Comparison of ENCODE assay signal across 9 mouse cellular contexts in the genomic region with DNA sequence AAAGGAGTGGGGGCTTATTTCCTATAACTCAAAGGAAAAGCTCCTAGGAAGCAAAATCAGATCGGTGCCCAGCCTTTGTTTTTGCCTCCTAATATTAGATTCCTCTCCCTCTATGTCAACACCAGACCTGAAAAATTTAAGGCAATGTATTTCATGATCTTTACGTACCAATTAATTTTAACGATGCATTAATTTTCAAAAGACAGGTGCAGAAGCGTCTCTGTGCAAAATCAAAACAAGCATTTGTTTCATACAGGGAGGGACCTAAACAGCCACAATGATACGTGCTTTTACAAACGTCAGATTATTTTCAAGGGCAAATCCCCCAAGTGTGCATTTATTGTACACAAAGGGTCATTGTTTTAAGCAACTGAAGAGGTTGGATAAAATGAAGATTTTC. TPM values are rescaled to one million over a fixed set of nuclear protein-coding genes. Genes with fewer than 3 reads are reported as not detected.
DNase-seq lines count a peak whose midpoint lies in the region; ATAC-seq and TF ChIP-seq lines count a peak whose summit lies in the region.
"Had no signal": no experiment of that assay in that cellular context is flagged by ENCODE, and none has a peak within 500 bp of the region (broad histone marks: within the 10 kb centered on the region; RNA-seq: fewer than 3 reads in every experiment).

No protein-coding gene starts in this region.

- H3K27me3 ChIP-seq in kidney, embryonic 16.5 days (ENCODE audit: insufficient read depth, low read length), result peaks cover 15% of the 10 kb centered on the region
- no peaks in the 10 kb centered on the region for H3K27me3 ChIP-seq in forebrain, embryonic 11.5 days (ENCODE audit: control insufficient read depth, insufficient read depth, low read length)
- H3K27me3 ChIP-seq in hindbrain, embryonic 16.5 days (replicated peaks; ENCODE audit: control insufficient read depth, insufficient read depth, low read length), result no peaks in the 10 kb centered on the region
- H3K27me3 ChIP-seq in neural tube, embryonic 12.5 days (replicated peaks), result no peaks in the 10 kb centered on the region
- no peaks in the 10 kb centered on the region for H3K27me3 ChIP-seq in thymus, adult 2 months (ENCODE audit: control insufficient read depth, insufficient read depth, low read length)

- no peak overlapping the region for H3K27ac ChIP-seq in kidney, embryonic 16.5 days (ENCODE audit: low read length)
- peak overlapping the region; percentile 100 for H3K27ac ChIP-seq in forebrain, embryonic 11.5 days (ENCODE audit: low read depth, low read length)
- H3K27ac ChIP-seq in hindbrain, embryonic 16.5 days (ENCODE audit: low read depth, low read length), result peak overlapping the region; percentile 99
- H3K27ac ChIP-seq in neural tube, embryonic 12.5 days, result peak overlapping the region; percentile 99
- no peak overlapping the region for H3K27ac ChIP-seq in thymus, adult 2 months (ENCODE audit: control insufficient read depth, insufficient read depth, low read length)

- TF ChIP-seq CTCF in thymus, adult 2 months (IDR thresholded peaks at IDR 0.05; ENCODE audit: borderline replicate concordance, control insufficient read depth, extremely low read depth, insufficient read depth, low read length, poor library complexity), result no peak

- ATAC-seq in kidney, embryonic 16.5 days (ENCODE audit: low FRiP score, low TSS enrichment), result no peak
- no peak for ATAC-seq in forebrain, embryonic 11.5 days (replicated peaks; ENCODE audit: low FRiP score)
- ATAC-seq in hindbrain, embryonic 16.5 days, result no peak
- no peak for ATAC-seq in neural tube, embryonic 12.5 days (ENCODE audit: low FRiP score, low read depth)

- no peak overlapping the region; the same call in 1 of the 2 replicates for H3K9ac ChIP-seq in kidney, embryonic 16.5 days (replicated peaks; ENCODE audit: low read length)
- peak overlapping the region; percentile 94 for H3K9ac ChIP-seq in forebrain, embryonic 11.5 days (ENCODE audit: low read length)
- peak overlapping the region; percentile 82 for H3K9ac ChIP-seq in hindbrain, embryonic 16.5 days (ENCODE audit: low read depth, low read length)
- H3K9ac ChIP-seq in neural tube, embryonic 12.5 days, result peak overlapping the region; percentile 91

- no peak for TF ChIP-seq POLR2A in thymus, adult 2 months (IDR thresholded peaks at IDR 0.05; ENCODE audit: control insufficient read depth, extremely low read depth, insufficient read depth, low read length, poor library complexity)

- H3K4me1 ChIP-seq in kidney, embryonic 16.5 days (ENCODE audit: insufficient read depth, low read length), result peaks cover 33% of the 10 kb centered on the region
- H3K4me1 ChIP-seq in forebrain, embryonic 11.5 days (replicated peaks; ENCODE audit: control insufficient read depth, insufficient read depth, low read length), result peaks cover 14% of the 10 kb centered on the region
- H3K4me1 ChIP-seq in hindbrain, embryonic 16.5 days (ENCODE audit: control insufficient read depth, insufficient read depth, low read depth, low read length), result peaks cover 30% of the 10 kb centered on the region
- peaks cover 20% of the 10 kb centered on the region; the same call in 1 of the 2 replicates for H3K4me1 ChIP-seq in neural tube, embryonic 12.5 days
- peaks cover 37% of the 10 kb centered on the region for H3K4me1 ChIP-seq in thymus, adult 2 months (replicated peaks; ENCODE audit: control insufficient read depth, insufficient read depth, low read length)

- peak overlapping the region; percentile 92 for H3K4me2 ChIP-seq in kidney, embryonic 16.5 days (replicated peaks; ENCODE audit: low read depth, low read length)
- H3K4me2 ChIP-seq in forebrain, embryonic 11.5 days (ENCODE audit: low read depth, low read length, severe bottlenecking), result peak overlapping the region; percentile 80
- H3K4me2 ChIP-seq in hindbrain, embryonic 16.5 days (ENCODE audit: low read length), result peak overlapping the region; percentile 70
- H3K4me2 ChIP-seq in neural tube, embryonic 12.5 days (replicated peaks), result peak overlapping the region; percentile 81

- H3K9me3 ChIP-seq in kidney, embryonic 16.5 days (ENCODE audit: low read length), result no peaks in the 10 kb centered on the region
- H3K9me3 ChIP-seq in forebrain, embryonic 11.5 days (ENCODE audit: control insufficient read depth, low read length), result no peaks in the 10 kb centered on the region
- H3K9me3 ChIP-seq in hindbrain, embryonic 16.5 days (ENCODE audit: control insufficient read depth, low read length), result no peaks in the 10 kb centered on the region
- no peaks in the 10 kb centered on the region for H3K9me3 ChIP-seq in neural tube, embryonic 12.5 days

- H3K4me3 ChIP-seq in kidney, embryonic 16.5 days (ENCODE audit: low read length), result no peak overlapping the region; the same call in 1 of the 2 replicates
- H3K4me3 ChIP-seq in forebrain, embryonic 11.5 days (ENCODE audit: low read depth, low read length), result peak overlapping the region; percentile 93
- peak overlapping the region; percentile 70 for H3K4me3 ChIP-seq in hindbrain, embryonic 16.5 days (ENCODE audit: low read length)
- H3K4me3 ChIP-seq in neural tube, embryonic 12.5 days, result peak overlapping the region; percentile 79
- H3K4me3 ChIP-seq in thymus, adult 2 months (ENCODE audit: control insufficient read depth, insufficient read depth, low read length), result no peak overlapping the region

- DNase-seq in kidney, postnatal 25 days, result no peak
- no peak for DNase-seq in forebrain, embryonic 11.5 days (ENCODE audit: low spot score)
- no peak for DNase-seq in Muller cell, postnatal 12 days (ENCODE audit: inconsistent ontology term)
- DNase-seq in thymus, adult 2 months, result no peak
- DNase-seq: adrenal gland, postnatal 10 days; cerebellum, adult 9-11 months had no signal

- 19% methylated on average over 6 of the region's 6 CpGs for WGBS in kidney, embryonic 16.5 days
- WGBS in forebrain, embryonic 11.5 days, result 6% methylated on average over 6 of the region's 6 CpGs
- 2% methylated on average over 6 of the region's 6 CpGs for whole genome bisulfite sequencing in hindbrain, embryonic 16.5 days
- 6% methylated on average over 6 of the region's 6 CpGs for WGBS in neural tube, embryonic 12.5 days
- WGBS in thymus, adult 2 months, result 41% methylated on average over 6 of the region's 6 CpGs

- no peaks in the 10 kb centered on the region for H3K36me3 ChIP-seq in kidney, embryonic 16.5 days (ENCODE audit: insufficient read depth, low read length)
- peaks cover 2% of the 10 kb centered on the region; the same call in 1 of the 2 replicates for H3K36me3 ChIP-seq in forebrain, embryonic 11.5 days (ENCODE audit: control insufficient read depth, insufficient read depth, low read length)
- H3K36me3 ChIP-seq in hindbrain, embryonic 16.5 days (ENCODE audit: control insufficient read depth, insufficient read depth, low read length), result no peaks in the 10 kb centered on the region
- H3K36me3 ChIP-seq in neural tube, embryonic 12.5 days, result peaks cover 8% of the 10 kb centered on the region
- no peaks in the 10 kb centered on the region for H3K36me3 ChIP-seq in thymus, adult 2 months (ENCODE audit: control insufficient read depth, insufficient read depth, low read length)

RNA-seq across cellular contexts. Expression of gene Tubb2b, which starts 2.6 kb away (rescaled TPM):
- 39.7 and 40.4 TPM in 2 replicates for polyA plus RNA-seq in kidney, embryonic 16.5 days (2015; fragmentation: Nextera tagmentation; extraction: Ambion mirVana)
- polyA plus RNA-seq in forebrain, embryonic 11.5 days (2014; fragmentation: Nextera tagmentation; extraction: Ambion mirVana), result 232 and 287 TPM in 2 replicates
- polyA plus RNA-seq in hindbrain, embryonic 16.5 days (2015; fragmentation: Nextera tagmentation; extraction: Ambion mirVana), result 1,169 and 1,199 TPM in 2 replicates
- 425 and 501 TPM in 2 replicates for polyA plus RNA-seq in neural tube, embryonic 12.5 days (2016; fragmentation: Nextera tagmentation; extraction: Ambion mirVana)
- polyA plus RNA-seq in thymus, adult 2 months (2012; rRNA removed), result 217 and 264 TPM in 2 replicates

RNA-seq across cellular contexts. Expression of gene Psmg4, which starts 29.9 kb away (rescaled TPM):
- 67.4 and 74.9 TPM in 2 replicates for polyA plus RNA-seq in kidney, embryonic 16.5 days (2015; fragmentation: Nextera tagmentation; extraction: Ambion mirVana)
- polyA plus RNA-seq in forebrain, embryonic 11.5 days (2014; fragmentation: Nextera tagmentation; extraction: Ambion mirVana), result 114 and 123 TPM in 2 replicates
- polyA plus RNA-seq in hindbrain, embryonic 16.5 days (2015; fragmentation: Nextera tagmentation; extraction: Ambion mirVana), result 69.1 and 69.5 TPM in 2 replicates
- 96.9 and 101 TPM in 2 replicates for polyA plus RNA-seq in neural tube, embryonic 12.5 days (2016; fragmentation: Nextera tagmentation; extraction: Ambion mirVana)
- polyA plus RNA-seq in thymus, adult 2 months (2012; rRNA removed), result 257 and 275 TPM in 2 replicates

RNA-seq across cellular contexts. Expression of gene Tubb2a, which starts 55.1 kb away (rescaled TPM):
- 143 and 150 TPM in 2 replicates for polyA plus RNA-seq in kidney, embryonic 16.5 days (2015; fragmentation: Nextera tagmentation; extraction: Ambion mirVana)
- polyA plus RNA-seq in forebrain, embryonic 11.5 days (2014; fragmentation: Nextera tagmentation; extraction: Ambion mirVana), result 185 and 229 TPM in 2 replicates
- polyA plus RNA-seq in hindbrain, embryonic 16.5 days (2015; fragmentation: Nextera tagmentation; extraction: Ambion mirVana), result 3,415 and 3,905 TPM in 2 replicates
- polyA plus RNA-seq in neural tube, embryonic 12.5 days (2016; fragmentation: Nextera tagmentation; extraction: Ambion mirVana), result 960 and 968 TPM in 2 replicates
- 469 and 567 TPM in 2 replicates for polyA plus RNA-seq in thymus, adult 2 months (2012; rRNA removed)

Comparison
In these comparisons a context has a peak if more than half of its experiments do, and no peak if none do; other contexts are left out.
1. H3K27ac ChIP-seq: peak in forebrain, embryonic 11.5 days (single experiment), hindbrain, embryonic 16.5 days (single experiment) and neural tube, embryonic 12.5 days (single experiment); none in kidney, embryonic 16.5 days (single experiment) and thymus, adult 2 months (single experiment).
2. H3K4me3 ChIP-seq: peak in forebrain, embryonic 11.5 days (single experiment), hindbrain, embryonic 16.5 days (single experiment) and neural tube, embryonic 12.5 days (single experiment); none in kidney, embryonic 16.5 days (single experiment) and thymus, adult 2 months (single experiment).
3. Peak in every context shown above with its lines, with median percentiles within 50 percentile points of each other: H3K4me2 ChIP-seq.